Mouse (Mus musculus) layer of hippocampus, adult 9-10 months (tissue): Measurements from ENCODE around the gene Msmb.
"Not testable (repeated sequence)": the region's sequence is repeated elsewhere in the genome, so short reads cannot be mapped to it uniquely, and the experiment has no call there.

Experiments used
- DNase-seq: peaks from one replicate; pipeline ENCODE4 v3.0.0; 2022; ENCODE audit warnings: low spot score

Gene Msmb

DNA sequence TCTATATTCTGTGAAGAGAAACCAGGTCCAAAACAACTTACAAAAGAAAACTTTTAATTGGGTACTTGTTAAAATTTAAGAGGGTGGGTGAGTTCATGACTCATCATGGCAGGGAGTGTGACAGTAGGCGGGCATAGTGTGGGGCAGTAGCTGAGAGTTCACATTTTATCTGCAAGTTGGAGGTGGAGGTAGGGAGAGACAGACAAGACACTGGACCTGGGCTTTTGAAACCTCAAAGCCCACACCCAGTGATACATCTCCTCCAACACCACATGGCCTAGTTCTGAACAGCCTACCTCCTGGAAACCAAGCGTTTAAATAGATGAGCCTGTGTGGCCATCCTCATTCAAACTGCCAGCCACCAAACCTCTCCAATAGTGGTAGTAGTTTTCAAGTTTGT is 33.5 kb downstream of the Msmb start:
- DNase-seq = no peak

DNA sequence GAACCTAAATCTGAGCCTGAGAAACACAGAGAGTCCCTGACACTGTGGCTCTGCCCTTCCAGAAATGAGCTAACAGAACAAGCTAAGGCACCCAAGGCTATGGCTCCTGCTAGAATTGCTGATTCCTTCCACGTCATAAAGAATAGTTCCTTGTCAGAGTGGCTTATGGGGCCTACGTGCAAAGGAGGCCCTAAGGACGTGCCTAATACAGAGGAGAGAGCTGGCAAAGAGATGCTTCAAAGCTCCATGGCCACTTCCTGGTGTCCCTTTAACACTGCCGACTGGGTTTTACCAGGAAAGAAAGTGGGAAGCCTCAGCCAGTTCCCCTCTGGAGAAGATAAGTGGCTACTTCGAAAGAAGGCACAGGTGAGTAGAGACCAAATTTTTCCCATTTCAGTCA is 34.8 kb downstream of the Msmb start:
- not testable (repeated sequence) for DNase-seq

DNA sequence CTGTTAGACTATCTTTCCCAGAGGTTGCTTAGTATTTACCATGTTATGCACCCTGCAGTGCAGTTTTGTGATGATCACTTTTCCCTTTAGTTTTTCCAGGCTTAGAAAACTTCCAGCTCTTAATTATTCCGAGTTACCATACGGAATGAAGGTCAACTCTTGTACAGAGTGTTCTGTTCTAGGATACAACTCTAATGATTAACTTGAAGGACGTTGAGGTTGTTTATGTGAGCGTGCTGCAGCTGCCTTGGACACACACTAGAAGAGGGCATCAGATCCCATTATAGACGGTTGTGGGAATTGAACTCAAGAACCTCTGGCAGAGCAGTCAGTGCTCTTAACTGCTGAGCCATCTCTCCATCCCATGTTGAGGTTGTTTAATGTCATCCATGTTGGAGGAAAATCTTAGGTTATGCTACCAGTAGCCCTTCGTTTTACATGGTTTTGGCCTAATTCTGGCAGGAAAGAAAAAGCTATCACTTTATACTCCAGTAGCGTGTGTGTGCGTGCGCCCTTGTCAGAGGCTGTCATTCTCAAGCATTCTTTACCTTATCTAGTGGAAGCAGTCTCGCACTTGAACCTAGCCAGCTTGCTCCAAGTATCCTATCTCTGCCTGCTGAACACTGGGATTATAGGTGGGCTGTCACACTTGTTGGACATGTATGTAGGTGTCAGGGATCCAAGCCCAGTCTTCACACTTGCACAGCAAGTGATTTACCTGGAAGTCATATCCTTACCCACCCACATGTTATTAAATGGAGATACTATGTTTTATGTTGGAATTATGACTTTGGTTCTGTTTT is 37.8 kb downstream of the Msmb start:
- DNase-seq = no peak

DNA sequence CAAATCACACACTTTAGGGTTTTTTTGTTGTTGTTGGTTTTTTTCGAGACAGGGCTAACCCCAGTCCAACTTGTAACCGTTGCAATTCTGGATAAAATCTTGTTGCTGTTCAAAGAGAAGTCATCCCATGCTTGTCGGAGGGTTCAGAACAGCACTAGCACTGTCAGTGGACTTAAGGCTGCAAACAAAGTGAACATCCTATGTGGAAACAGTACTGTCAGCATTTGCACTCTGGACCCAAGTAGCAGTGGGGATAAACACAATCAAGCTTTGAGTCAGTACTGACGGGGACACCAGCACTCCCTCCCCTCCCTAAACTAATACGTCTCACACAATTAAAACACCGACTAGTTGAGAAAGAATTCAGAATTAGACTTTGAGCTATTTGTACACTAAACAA is 39.0 kb downstream of the Msmb start:
- DNase-seq = no peak

DNA sequence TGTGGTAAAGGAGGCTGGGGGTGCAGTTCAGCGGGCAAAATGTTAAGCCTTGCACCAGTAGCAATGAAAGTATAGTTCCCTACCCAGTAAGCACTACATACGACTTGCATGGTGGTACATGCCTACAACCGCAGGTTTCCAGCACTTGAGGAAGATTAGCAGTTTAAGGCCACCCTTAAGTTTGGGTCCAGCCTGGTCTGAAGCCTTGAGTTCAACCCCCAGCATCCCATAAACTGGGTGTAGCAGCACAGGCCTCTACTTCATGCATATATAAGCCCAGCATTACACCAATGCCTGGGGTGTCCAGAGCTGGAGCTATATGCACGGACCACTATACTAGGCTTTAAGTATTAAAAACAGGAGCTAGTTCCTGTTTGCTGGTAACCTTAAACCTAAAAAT is 42.0 kb downstream of the Msmb start:
- DNase-seq = no peak

DNA sequence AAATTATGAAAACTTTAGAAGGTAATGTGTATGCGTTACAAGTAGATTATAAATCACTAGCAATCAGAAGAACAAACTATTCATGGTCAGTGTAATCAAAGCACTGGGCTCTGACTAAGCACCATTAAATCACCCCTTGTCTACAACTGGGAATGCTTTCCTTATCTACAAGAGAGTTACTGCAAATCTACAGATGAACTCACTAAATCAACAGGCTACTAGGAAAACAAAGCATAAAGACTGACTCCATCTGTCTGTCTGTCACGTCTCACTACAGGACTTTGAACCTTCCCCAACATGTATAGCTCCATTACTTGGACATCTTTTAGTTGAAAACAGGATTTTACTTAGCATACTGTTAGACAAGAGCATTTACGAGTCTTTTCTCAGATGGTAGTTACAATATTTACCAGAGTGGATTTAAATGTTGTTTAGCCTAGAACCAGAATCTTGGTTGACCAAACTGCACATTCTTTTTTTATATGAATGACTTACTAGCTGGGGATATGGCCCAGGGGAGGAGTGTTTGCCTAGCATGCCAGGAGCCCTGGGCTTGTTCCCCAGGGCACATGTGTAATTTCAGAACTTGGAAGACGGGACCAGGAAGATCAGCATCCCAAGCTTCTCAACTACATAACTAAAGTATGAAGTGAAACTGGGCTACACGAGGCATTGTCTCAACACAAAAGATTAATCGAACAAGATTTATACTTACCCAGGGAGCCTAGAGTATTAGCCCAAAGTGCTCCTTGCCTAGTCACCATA is 49.0 kb downstream of the Msmb start:
- DNase-seq = no peak

DNA sequence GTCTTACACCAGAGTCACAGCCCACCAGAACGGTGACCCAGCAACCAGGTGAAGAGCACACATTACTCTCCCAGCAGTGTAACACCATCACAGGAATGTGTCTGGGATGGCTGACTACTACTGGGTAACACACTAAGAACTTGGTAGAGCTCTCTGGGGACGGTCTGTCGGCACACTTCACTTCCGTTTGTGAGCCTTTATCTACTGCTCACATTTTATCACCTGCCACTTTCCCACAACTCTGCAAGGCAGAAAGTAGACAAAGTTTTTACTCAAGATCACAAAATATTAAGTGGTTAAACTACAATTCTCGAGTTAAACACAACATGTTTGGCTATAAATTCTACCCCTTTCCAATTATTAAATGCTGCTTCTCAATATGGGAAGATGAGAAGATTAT is 50.1 kb downstream of the Msmb start:
- DNase-seq = no peak

DNA sequence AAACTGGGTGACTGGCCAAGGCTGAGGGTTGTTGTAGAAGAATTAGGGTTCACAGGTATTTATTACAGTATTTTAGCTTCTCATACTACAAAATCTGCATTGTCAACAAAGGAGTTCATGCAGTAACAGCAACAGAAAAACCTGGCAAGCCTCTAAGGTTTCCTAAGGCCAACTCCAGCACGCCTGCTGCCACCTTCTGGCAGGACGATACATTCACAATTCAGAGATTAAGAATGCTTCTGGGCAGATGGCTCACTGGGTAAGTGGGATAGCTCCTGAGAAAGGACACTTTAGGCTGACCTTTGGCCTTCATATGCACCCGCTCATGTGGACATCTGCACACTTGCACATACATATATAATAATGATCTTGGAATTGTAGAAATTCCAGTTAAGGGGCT is 50.6 kb downstream of the Msmb start:
- peak; percentile 10 for DNase-seq

DNA sequence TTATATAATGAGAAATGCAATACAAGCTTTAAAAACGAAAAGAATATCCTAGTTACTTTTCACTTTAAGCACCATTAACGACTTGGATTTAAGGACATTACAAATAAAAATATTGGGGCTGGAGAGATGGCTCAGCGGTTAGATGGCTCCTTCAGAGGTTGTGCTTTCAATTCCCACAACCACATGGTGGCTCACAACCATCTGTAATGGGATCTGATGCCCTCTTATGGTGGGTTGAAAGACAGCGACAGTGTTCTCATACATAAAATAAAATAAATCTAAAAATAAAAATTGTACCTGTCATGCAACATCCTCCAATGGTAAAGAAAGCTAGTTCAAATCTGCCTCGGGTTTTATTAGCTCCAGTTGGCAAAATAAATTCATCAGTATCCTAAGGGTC is 51.7 kb downstream of the Msmb start:
- DNase-seq = not testable (repeated sequence)

DNA sequence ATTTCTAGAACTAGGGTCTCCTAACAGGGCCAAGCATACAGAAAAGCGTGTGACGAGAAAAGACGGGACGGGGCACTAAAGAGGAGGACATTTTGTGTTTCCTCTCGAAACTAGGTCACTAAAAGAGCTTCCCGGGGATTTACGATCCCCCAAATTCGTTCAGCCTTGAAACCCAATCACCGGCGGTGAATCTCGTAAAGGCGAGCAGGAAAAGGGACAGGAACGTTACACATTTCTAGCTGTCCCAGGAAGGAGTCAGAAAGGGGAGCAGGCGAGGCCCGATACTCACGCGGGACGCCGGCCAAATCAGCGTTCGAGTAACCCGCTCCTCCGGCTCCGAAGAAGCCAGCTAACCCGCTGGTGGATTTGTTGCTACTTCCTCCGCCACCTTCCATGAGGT is 59.5 kb downstream of the Msmb start:
- DNase-seq = peak; percentile 9

DNA sequence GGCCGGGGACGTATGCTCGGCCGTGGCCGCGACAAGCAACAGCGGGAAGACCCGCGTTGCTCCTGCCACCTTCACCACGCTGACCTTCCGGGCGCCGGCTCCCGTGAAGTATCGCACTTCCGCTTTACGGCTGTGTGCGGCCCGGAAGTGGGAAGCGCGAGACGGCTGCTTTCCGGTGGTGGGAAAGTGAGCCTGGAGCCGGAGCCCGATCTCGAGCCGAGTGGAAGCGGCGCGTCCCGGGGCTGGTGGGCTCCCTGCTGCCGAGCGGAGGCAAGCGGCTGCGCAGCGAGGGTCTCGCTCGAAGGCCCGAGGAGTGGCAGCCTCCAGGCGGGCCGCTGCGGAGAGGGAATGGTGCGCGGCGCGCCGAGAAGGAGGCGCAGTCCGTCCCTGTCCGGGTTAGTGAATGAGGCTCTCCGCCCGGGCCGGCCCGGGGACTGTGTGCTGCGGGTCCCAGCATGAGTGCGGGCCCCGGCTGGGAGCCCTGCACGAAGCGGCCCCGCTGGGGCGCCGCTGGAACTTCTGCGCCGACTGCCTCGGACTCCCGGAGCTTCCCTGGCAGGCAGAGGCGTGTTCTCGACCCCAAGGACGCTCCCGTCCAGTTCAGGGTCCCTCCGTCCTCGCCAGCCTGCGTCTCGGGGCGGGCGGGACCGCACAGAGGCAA is 60.1 kb downstream of the Msmb start, which contains the start of the genes Timm23 and Parg:
Gene Timm23 (minus strand): TSS at position 108 of the 661 bp plus-strand sequence.
Gene Parg (plus strand): TSS at position 159 of the 661 bp plus-strand sequence.
- DNase-seq = peak; percentile 59
